Mouse (Mus musculus) telencephalon, adult 2 months (tissue): ENCODE data around the gene Asf1b.
A peak's percentile ranks its signal among the peaks of the same experiment; 100 is the strongest.
"Not testable (repeated sequence)": the region's sequence is repeated elsewhere in the genome, so short reads cannot be mapped to it uniquely, and the experiment has no call there.

Experiments used
- DNase-seq: peaks from one replicate; pipeline ENCODE4 v3.0.0-alpha.2; 2011; ENCODE audit warnings: low read depth, low spot score

Gene Asf1b

GRCm38 (mm10) chr8:83964015-83964765 lies 8.9 kb downstream of the Asf1b start:
- no peak for DNase-seq

- no peak for DNase-seq
Measured at GRCm38 (mm10) chr8:83967701-83968100, 12.4 kb downstream of the Asf1b start.

GRCm38 (mm10) chr8:83971121-83971520 lies 15.8 kb downstream of the Asf1b start:
- no peak for DNase-seq

- no peak for DNase-seq
Measured at GRCm38 (mm10) chr8:83971661-83972060, 16.4 kb downstream of the Asf1b start.

- DNase-seq: peak; percentile 99
Measured at GRCm38 (mm10) chr8:83972150-83973120, 17.1 kb downstream of the Asf1b start, which contains the start of gene Prkaca. Prkaca (plus strand) TSS chr8:83972993.

GRCm38 (mm10) chr8:83973161-83974031 lies 18.1 kb downstream of the Asf1b start:
- no peak for DNase-seq

- no peak for DNase-seq
Measured at GRCm38 (mm10) chr8:83974521-83974920, 19.2 kb downstream of the Asf1b start.

- DNase-seq: no peak
Measured at GRCm38 (mm10) chr8:83976101-83976630, 20.9 kb downstream of the Asf1b start.

- DNase-seq: no peak
Measured at GRCm38 (mm10) chr8:83976779-83977350, 21.6 kb downstream of the Asf1b start.

GRCm38 (mm10) chr8:83977646-83978045 lies 22.3 kb downstream of the Asf1b start:
- no peak for DNase-seq

- DNase-seq: no peak
Measured at GRCm38 (mm10) chr8:83978200-83978599, 22.9 kb downstream of the Asf1b start.

- no peak for DNase-seq
Measured at GRCm38 (mm10) chr8:83980250-83980649, 24.9 kb downstream of the Asf1b start.

GRCm38 (mm10) chr8:83980845-83981244 lies 25.5 kb downstream of the Asf1b start:
- DNase-seq: no peak

- no peak for DNase-seq
Measured at GRCm38 (mm10) chr8:83981533-83981932, 26.2 kb downstream of the Asf1b start.

GRCm38 (mm10) chr8:83982449-83982848 lies 27.1 kb downstream of the Asf1b start:
- no peak for DNase-seq

- not testable (repeated sequence) for DNase-seq
Measured at GRCm38 (mm10) chr8:83983222-83983621, 27.9 kb downstream of the Asf1b start.

- no peak for DNase-seq
Measured at GRCm38 (mm10) chr8:83989243-83989642, 33.9 kb downstream of the Asf1b start.

GRCm38 (mm10) chr8:83990170-83990569 lies 34.9 kb downstream of the Asf1b start:
- DNase-seq: no peak

- no peak for DNase-seq
Measured at GRCm38 (mm10) chr8:83992488-83992887, 37.2 kb downstream of the Asf1b start.

- DNase-seq: no peak
Measured at GRCm38 (mm10) chr8:83994030-83994429, 38.7 kb downstream of the Asf1b start.

- no peak for DNase-seq
Measured at GRCm38 (mm10) chr8:83995973-83996372, 40.7 kb downstream of the Asf1b start.
